Mouse (Mus musculus): Measurements from ENCODE around the gene Traf3.
A peak's percentile ranks its signal among the peaks of the same experiment; 100 is the strongest.

The Traf3 gene

GRCm38 (mm10) chr12:111203945-111204344 lies 37.8 kb downstream of the Traf3 start:
- no peak for DNase-seq

- no peak for DNase-seq
These were observed 41.5 kb downstream of the Traf3 start for GRCm38 (mm10) chr12:111207641-111208040.

DNA sequence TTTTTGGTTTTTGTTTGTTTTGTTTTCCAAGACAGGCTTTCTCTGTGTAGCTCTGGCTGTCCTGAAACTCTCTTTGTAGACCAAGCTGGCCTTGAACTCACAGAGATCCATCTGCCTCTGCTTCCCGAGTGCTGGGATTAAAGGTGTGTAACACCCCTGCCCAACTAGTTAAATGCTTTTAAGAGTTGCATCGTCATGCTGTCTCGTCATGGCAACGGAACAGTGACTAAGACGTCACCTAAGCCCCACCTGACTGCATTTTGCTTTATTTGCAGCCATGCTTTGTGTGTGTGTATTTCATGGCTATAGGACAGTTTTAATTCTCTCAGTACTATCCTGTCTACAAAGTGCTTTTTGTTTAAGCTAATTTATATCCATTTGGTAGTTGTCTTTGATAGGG lies 45.6 kb downstream of the Traf3 start:
- DNase-seq = no peak

GRCm38 (mm10) chr12:111218867-111219266 lies 52.7 kb downstream of the Traf3 start:
- no peak for DNase-seq

DNA sequence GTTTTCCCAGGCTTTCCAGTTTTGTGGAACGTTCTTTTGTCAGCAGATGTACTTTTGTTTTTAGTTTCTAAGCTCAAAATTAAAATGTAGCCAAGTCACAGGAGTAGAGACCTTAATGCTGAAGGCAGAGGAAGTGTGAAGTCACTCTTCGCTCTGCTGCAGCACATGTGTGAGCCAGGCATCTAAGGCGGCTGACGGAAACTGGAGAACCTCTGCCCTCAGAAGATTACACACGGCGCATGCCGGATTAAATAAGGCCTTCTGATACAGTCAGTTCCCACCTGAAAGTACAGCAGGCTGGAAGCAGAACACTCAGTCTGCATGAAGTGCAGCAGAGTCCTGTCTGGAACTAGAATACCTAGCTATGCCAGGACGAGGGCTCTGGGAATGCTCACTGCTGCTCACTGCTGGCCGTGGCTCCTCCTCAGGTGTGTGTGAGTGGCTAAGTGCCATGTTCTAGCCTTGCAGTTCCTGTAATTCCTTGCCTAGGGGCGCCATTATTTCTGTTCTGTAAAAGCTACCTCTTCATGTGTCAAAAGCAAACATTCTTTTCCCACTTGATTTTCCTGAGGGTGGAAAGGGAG lies 59.1 kb downstream of the Traf3 start:
- DNase-seq = no peak

GRCm38 (mm10) chr12:111227410-111227809 lies 61.2 kb downstream of the Traf3 start:
- no peak for DNase-seq

DNA sequence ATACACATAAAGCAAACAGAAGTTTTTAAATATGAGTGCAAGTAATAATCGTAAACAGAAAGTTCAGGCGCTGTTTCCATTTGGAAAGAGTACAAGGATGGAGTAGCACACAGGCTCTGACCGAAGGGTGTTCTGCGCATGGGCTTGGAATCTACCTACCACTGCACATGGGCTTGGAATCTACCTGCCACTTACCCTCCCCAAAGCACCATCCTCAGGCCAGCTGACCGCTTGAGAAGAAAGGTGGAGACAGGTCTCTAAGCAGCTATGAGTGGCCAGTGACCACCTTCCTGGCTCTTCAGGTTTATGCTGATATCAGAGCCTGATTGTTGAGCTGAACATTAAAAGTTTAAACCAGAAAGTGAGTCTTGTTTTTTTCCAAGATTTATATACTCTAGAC lies 62.3 kb downstream of the Traf3 start:
- no peak for DNase-seq

GRCm38 (mm10) chr12:111230793-111231192 lies 64.6 kb downstream of the Traf3 start:
- DNase-seq = no peak

DNA sequence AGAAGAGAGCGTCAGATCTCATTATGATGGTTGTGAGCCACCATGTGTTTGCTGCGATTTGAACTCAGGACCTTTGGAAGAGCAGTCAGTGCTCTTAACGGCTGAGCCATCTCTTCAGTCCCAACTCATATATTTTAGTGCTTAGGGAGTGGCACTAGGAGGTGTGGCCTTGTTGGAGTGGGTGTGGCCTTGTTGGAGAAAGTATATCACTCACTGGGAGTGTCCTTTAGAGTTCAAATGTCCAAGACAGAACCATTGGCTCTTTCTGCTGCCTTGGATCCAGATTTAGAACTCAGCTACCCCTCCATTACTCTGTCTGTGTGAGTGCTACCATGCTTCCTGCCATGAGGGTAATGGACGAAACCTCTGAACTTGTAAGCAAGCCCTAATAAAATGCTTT lies 67.6 kb downstream of the Traf3 start:
- DNase-seq = no peak

DNA sequence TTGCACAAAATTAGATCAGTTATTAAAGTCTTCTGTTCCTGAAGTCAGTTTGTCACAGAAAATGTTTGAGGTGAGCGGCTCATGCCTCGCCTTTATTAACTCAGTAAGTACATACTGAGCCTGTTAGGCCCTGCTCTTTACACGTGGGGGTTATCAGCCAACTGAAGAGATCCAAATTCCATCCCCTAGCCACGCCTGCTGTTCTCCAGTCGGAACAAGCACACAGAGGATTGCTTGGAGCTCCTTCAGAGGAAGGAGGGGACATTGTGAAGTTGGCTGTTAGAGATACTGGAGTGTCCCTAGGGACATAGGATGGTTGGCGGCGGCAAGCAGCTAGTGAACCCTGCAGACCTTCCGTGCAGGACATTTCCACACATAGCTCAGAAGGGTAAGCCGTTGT lies 68.2 kb downstream of the Traf3 start:
- no peak for DNase-seq

DNA sequence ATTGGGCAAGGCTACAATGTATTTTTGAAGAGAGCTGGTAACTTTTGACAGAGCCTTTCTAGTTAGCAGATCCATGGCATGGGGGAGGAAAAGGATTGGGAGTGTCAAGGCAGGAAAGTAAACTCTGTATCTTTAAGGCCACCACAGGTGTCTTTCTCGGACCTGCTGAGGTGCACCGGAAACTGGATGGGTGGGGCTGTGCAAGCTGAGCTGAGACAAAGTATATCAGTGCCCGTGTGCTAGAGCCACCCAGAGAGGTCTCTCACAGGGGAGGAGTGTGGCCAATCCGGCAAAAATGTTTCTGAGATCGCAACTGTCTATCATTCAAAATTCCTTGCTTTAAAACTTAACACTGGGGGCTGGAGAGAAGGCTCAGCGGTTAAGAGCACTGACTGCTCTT lies 69.5 kb downstream of the Traf3 start:
- no peak for DNase-seq

GRCm38 (mm10) chr12:111237611-111238188 lies 71.5 kb downstream of the Traf3 start:
- no peak for DNase-seq

DNA sequence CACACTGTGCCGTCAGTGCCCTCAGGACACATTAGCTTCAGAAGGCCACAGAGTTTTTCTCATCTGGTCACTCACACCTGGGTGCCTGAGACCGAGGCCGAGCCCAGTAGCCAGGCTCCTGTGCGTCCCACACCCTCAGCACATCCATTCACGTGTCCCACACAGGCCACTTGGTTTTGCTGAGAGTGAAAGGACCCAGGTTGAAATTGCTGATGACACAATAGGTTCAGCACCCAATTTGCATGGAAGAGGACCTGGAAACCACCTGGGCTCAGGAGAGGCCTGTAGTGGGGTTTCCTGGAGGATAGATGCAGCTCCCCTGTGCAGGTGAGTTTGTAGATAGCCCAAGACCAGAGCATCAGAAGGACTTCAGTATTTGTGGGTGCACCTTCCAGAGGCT lies 72.2 kb downstream of the Traf3 start:
- DNase-seq = no peak

- peak; percentile 56 to 67 for DNase-seq
These were observed 72.6 kb downstream of the Traf3 start for GRCm38 (mm10) chr12:111238778-111239177.

DNA sequence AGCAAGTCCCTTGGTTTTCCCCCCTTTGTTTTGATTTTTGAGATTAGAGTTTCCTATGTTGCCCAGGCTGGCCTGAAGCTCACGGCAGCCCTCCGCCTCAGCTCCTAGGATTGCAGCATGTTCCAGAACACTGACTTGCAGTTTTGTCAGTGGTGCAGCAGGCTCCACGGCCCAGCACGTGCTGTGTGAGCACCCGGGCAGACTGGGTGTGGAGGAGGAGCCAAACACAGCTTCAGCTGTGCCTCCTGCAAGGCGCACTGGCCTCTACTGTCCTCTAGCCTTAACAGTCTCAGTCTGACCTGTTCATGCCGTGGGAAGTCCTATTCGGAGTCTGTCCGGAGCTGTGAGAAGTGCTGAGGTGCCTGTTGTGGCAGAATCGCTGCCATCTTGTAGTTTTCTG lies 73.8 kb downstream of the Traf3 start:
- DNase-seq = no peak

DNA sequence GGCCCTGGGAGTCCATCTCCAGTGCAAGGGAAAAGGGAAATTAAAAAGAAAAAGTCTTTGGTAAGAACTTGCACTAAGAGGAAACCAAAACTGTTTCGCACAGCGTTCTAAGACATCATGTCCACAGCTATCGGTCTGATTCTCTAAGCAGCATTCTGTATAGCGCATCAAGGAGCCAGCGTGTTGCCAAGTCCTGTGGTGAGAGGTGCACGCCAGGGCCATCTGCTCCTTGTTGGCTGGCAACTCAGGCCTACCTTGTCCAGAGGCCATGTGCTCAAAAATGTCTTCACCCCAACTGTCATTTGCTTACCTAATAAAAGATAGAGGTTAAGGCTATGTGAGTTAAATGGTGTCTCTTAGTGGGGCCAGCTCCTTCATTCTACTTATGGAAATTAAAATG lies 75.7 kb downstream of the Traf3 start:
- no peak for DNase-seq

DNA sequence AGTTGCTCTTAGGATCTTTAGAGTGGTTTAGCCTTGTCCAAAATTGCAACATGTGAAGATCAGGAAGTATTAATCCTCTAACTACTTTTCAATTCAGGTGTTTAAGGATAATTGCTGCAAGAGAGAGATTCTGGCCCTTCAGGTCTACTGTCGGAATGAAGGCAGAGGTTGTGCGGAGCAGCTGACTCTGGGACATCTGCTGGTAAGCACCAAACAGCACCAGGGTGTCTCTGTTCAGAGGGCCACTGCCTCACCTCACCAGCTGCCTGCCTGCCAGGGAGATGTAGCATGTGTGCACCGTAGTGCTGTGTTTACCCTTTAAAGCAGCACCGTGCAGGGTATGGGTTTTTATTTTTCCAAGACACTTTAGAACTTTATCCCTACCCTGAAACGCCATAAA lies 76.2 kb downstream of the Traf3 start:
- DNase-seq = no peak

DNA sequence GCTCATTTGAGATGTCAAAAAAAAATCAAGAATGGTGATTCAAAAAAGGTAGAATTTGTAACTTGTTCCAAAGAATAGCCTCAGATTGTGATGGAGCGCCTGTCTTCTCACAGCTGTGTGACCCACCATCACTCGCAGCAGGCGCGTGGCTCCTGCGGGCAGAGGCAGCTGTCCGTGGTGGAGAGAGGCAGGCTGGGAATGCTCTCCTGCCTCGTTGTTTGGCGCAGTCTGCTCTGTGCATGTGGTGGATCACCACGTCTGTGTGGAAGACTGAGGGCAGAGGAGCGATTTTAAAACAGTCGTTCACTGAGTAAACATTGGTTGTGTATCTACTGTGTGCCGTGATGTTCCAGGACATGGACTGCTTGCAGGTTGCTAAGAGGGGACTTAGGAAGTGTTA lies 77.6 kb downstream of the Traf3 start:
- no peak for DNase-seq

GRCm38 (mm10) chr12:111245070-111245469 lies 78.9 kb downstream of the Traf3 start:
- no peak for DNase-seq

GRCm38 (mm10) chr12:111246808-111247464 lies 80.8 kb downstream of the Traf3 start:
- no peak for DNase-seq

GRCm38 (mm10) chr12:111249095-111249494 lies 82.9 kb downstream of the Traf3 start:
- DNase-seq = no peak

GRCm38 (mm10) chr12:111250116-111250515 lies 83.9 kb downstream of the Traf3 start:
- no peak for DNase-seq

GRCm38 (mm10) chr12:111251227-111251626 lies 85.1 kb downstream of the Traf3 start:
- no peak for DNase-seq

GRCm38 (mm10) chr12:111263650-111264049 lies 97.5 kb downstream of the Traf3 start:
- no peak for DNase-seq

DNA sequence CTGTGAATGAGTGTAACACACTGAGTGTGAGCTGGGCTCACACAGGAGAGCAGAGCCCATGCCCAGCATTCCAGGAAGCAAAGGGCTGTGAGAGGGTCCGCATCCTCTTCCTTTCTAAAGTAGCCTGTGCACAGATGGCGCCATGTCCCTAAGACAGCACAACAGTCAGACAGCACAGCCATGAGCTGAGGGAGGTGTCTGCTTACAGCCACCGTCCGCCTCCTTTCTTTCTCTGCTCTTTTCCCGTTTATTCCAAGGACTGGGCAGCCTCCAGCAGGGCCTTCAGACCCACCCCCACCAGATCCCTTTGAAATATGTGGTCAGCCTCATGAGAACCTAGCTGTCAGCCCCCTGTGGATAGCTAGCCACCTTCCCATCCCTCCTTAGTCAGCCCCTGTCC lies 99.0 kb downstream of the Traf3 start:
- DNase-seq = no peak
